Mouse (Mus musculus) hindbrain, embryonic 16.5 days (tissue): ENCODE results near the gene Tada1. TPM values are rescaled to one million over a fixed set of nuclear protein-coding genes. Genes with fewer than 3 reads are reported as not detected.

Source experiments
- ATAC-seq: fragments of 200-750 bp; cut with Nextera tagmentation; 2 replicates; pipeline ENCODE4 v1.8.0; 2017; ENCODE audit warnings: moderate TSS enrichment, moderate library complexity
- H3K27ac ChIP-seq: fragments of 300-500 bp; sonication (generic); 2 replicates; pipeline ENCODE4 v1.5.1; 2014; ENCODE audit warnings: low read depth, mild to moderate bottlenecking, control low read depth, low read length, moderate library complexity
- H3K27me3 ChIP-seq: fragments of 300-500 bp; sonication (generic); replicated peaks from 2 replicates; pipeline ENCODE4 v1.6.1; 2014; ENCODE audit warnings: low read length; ENCODE audit not compliant: control insufficient read depth, insufficient read depth
- H3K36me3 ChIP-seq: fragments of 300-500 bp; sonication (generic); 2 replicates; pipeline ENCODE4 v1.6.1; 2014; ENCODE audit warnings: mild to moderate bottlenecking, low read length, moderate library complexity, mixed read lengths; ENCODE audit not compliant: control insufficient read depth, insufficient read depth
- H3K4me1 ChIP-seq: fragments of 300-500 bp; sonication (generic); 2 replicates; pipeline ENCODE4 v1.6.1; 2014; ENCODE audit warnings: low read depth, low read length; ENCODE audit not compliant: control insufficient read depth, insufficient read depth
- H3K4me2 ChIP-seq: fragments of 300-500 bp; sonication (generic); 2 replicates; pipeline ENCODE4 v1.6.1; 2014; ENCODE audit warnings: mild to moderate bottlenecking, low read length, control low read depth, moderate library complexity
- H3K4me3 ChIP-seq: fragments of 300-500 bp; sonication (generic); 2 replicates; pipeline ENCODE4 v1.5.1; 2014; ENCODE audit warnings: mild to moderate bottlenecking, low read length, control low read depth, moderate library complexity
- H3K9ac ChIP-seq: fragments of 300-500 bp; sonication (generic); 2 replicates; pipeline ENCODE4 v1.6.1; 2014; ENCODE audit warnings: low read depth, mild to moderate bottlenecking, control low read depth, low read length, moderate library complexity
- H3K9me3 ChIP-seq: fragments of 300-500 bp; sonication (generic); 2 replicates; pipeline ENCODE4 v1.6.1; 2014; ENCODE audit warnings: mild to moderate bottlenecking, low read length, moderate library complexity; ENCODE audit not compliant: control insufficient read depth
- WGBS: fragments of 180-500 bp; shearing (Covaris S2); extraction: QIAGEN DNeasy Blood & Tissue Kit; methylation state at CpG from one replicate; pipeline ENCODE4 v1.1.7; 2014; 5-methylcytosine and 5-hydroxymethylcytosine counted together
- polyA plus RNA-seq: library from polyadenylated mRNA; unstranded; fragments of >200 nt; fragmentation: Nextera tagmentation; extraction: Ambion mirVana; gene quantifications from 2 replicates; pipeline ENCODE4 v1.2.1, GENCODE M21; 2015

Tada1 gene
- polyA plus RNA-seq, 1 experiment from 2014 or later: 77.8 TPM

- H3K27me3 ChIP-seq: no peaks in the 10 kb centered on the region
- H3K9ac ChIP-seq: peak overlapping the region; percentile 99
- peak; percentile 62 for ATAC-seq
- H3K27ac ChIP-seq: peak overlapping the region; percentile 85
- no peaks in the 10 kb centered on the region for H3K9me3 ChIP-seq
- H3K4me1 ChIP-seq: peaks cover 17% of the 10 kb centered on the region
- WGBS: 1% methylated on average over 19 of the region's 41 CpGs
- H3K4me2 ChIP-seq: peak overlapping the region; percentile 77
- peaks cover 4% of the 10 kb centered on the region; the same call in 1 of the 2 replicates for H3K36me3 ChIP-seq
- H3K4me3 ChIP-seq: peak overlapping the region; percentile 95
These were observed 834 bp downstream of the Tada1 start for GRCm38 (mm10) chr1:166379630-166380231.

- Histone ChIP-seq H3K27me3 (no peaks in the 10 kb centered on the region), H3K4me1 (peaks cover 17% of the 10 kb centered on the region), H3K4me2 (peak overlapping the region; percentile 77; the same call in 1 of the 2 replicates), H3K9ac (no peak overlapping the region; the same call in 1 of the 2 replicates), H3K27ac (no peak overlapping the region), H3K4me3 (no peak overlapping the region), H3K36me3 (peaks cover 4% of the 10 kb centered on the region; the same call in 1 of the 2 replicates), H3K9me3 (no peaks in the 10 kb centered on the region)
- WGBS: 86% methylated on average over 10 of the region's 10 CpGs
- ATAC-seq: no peak
These were observed 2.4 kb downstream of the Tada1 start for GRCm38 (mm10) chr1:166381336-166381735.

GRCm38 (mm10) chr1:166381821-166382220 lies 2.9 kb downstream of the Tada1 start:
- H3K36me3 ChIP-seq: peaks cover 8% of the 10 kb centered on the region
- H3K4me1 ChIP-seq: peaks cover 17% of the 10 kb centered on the region
- no peaks in the 10 kb centered on the region for H3K9me3 ChIP-seq
- no peak overlapping the region for H3K27ac ChIP-seq
- no peaks in the 10 kb centered on the region for H3K27me3 ChIP-seq
- no peak for ATAC-seq
- 73% methylated on average over 5 of the region's 5 CpGs for WGBS
- no peak overlapping the region for H3K4me2 ChIP-seq
- H3K4me3 ChIP-seq: no peak overlapping the region
- no peak overlapping the region for H3K9ac ChIP-seq

GRCm38 (mm10) chr1:166382626-166383025 lies 3.7 kb downstream of the Tada1 start:
- H3K27ac ChIP-seq: no peak overlapping the region
- no peak for ATAC-seq
- peaks cover 11% of the 10 kb centered on the region for H3K36me3 ChIP-seq
- 91% methylated on average over 4 of the region's 4 CpGs for WGBS
- no peak overlapping the region for H3K4me2 ChIP-seq
- H3K27me3 ChIP-seq: no peaks in the 10 kb centered on the region
- H3K9ac ChIP-seq: no peak overlapping the region
- no peaks in the 10 kb centered on the region for H3K9me3 ChIP-seq
- no peak overlapping the region for H3K4me3 ChIP-seq
- H3K4me1 ChIP-seq: peaks cover 17% of the 10 kb centered on the region

GRCm38 (mm10) chr1:166384614-166385013 lies 5.7 kb downstream of the Tada1 start:
- Histone ChIP-seq H3K9ac (no peak overlapping the region), H3K27me3 (no peaks in the 10 kb centered on the region), H3K4me2 (no peak overlapping the region), H3K4me1 (peaks cover 14% of the 10 kb centered on the region), H3K4me3 (no peak overlapping the region), H3K27ac (no peak overlapping the region), H3K36me3 (peaks cover 26% of the 10 kb centered on the region), H3K9me3 (no peaks in the 10 kb centered on the region)
- no peak for ATAC-seq
- 96% methylated on average over 10 of the region's 10 CpGs for WGBS

- peaks cover 12% of the 10 kb centered on the region for H3K4me1 ChIP-seq
- H3K27ac ChIP-seq: no peak overlapping the region
- peaks cover 28% of the 10 kb centered on the region for H3K36me3 ChIP-seq
- no peak overlapping the region for H3K4me3 ChIP-seq
- ATAC-seq: no peak
- no peaks in the 10 kb centered on the region for H3K9me3 ChIP-seq
- 88% methylated on average over 5 of the region's 5 CpGs for WGBS
- no peak overlapping the region for H3K9ac ChIP-seq
- H3K4me2 ChIP-seq: no peak overlapping the region
- no peaks in the 10 kb centered on the region for H3K27me3 ChIP-seq
These were observed 6.5 kb downstream of the Tada1 start for GRCm38 (mm10) chr1:166385431-166385830.

- no peaks in the 10 kb centered on the region for H3K9me3 ChIP-seq
- H3K4me2 ChIP-seq: no peak overlapping the region
- H3K4me3 ChIP-seq: no peak overlapping the region
- H3K9ac ChIP-seq: no peak overlapping the region
- H3K27me3 ChIP-seq: no peaks in the 10 kb centered on the region
- no peaks in the 10 kb centered on the region for H3K4me1 ChIP-seq
- no peak overlapping the region for H3K27ac ChIP-seq
- peaks cover 45% of the 10 kb centered on the region for H3K36me3 ChIP-seq
- no peak for ATAC-seq
- 91% methylated on average over 11 of the region's 11 CpGs for WGBS
These were observed 9.6 kb downstream of the Tada1 start for GRCm38 (mm10) chr1:166388511-166388910.

GRCm38 (mm10) chr1:166389406-166390125 lies 10.7 kb downstream of the Tada1 start:
- 93% methylated on average over 16 of the region's 16 CpGs for WGBS
- no peaks in the 10 kb centered on the region for H3K27me3 ChIP-seq
- no peak overlapping the region for H3K9ac ChIP-seq
- no peak for ATAC-seq
- no peak overlapping the region for H3K4me2 ChIP-seq
- peaks cover 47% of the 10 kb centered on the region for H3K36me3 ChIP-seq
- H3K4me1 ChIP-seq: no peaks in the 10 kb centered on the region
- no peaks in the 10 kb centered on the region for H3K9me3 ChIP-seq
- no peak overlapping the region for H3K4me3 ChIP-seq
- H3K27ac ChIP-seq: no peak overlapping the region

GRCm38 (mm10) chr1:166391671-166392070 lies 12.8 kb downstream of the Tada1 start:
- Histone ChIP-seq H3K4me3 (no peak overlapping the region), H3K9me3 (no peaks in the 10 kb centered on the region), H3K36me3 (peaks cover 46% of the 10 kb centered on the region), H3K4me1 (no peaks in the 10 kb centered on the region), H3K27me3 (no peaks in the 10 kb centered on the region), H3K27ac (no peak overlapping the region), H3K4me2 (no peak overlapping the region), H3K9ac (no peak overlapping the region)
- 91% methylated on average over 6 of the region's 6 CpGs for WGBS
- no peak for ATAC-seq
